In the genomic region with DNA sequence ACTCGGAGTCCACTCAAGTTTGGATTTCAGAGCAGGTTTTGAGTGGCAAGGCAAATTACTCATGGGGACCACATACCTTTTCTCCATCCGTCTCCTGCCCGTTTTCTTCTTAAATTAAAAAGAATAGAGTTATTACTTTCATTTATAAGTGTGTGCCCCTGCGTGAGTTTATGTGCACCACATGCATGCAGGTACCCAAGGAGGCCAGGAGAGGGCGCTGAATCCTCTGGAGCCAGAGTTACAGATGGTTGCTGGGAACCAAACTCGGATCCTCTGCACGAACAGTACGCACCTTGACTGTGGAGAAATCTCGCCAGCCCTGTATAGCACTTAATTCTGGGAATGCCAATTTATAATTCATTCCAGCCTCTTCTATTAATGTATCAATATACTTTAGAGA, we compare ENCODE assay signal across 13 mouse cellular contexts.
"Had no signal": no experiment of that assay in that cellular context is flagged by ENCODE, and none has a peak within 500 bp of the region (broad histone marks: within the 10 kb centered on the region; RNA-seq: fewer than 3 reads in every experiment).

No protein-coding gene starts in this region.

- H3K9me3 ChIP-seq: limb, embryonic 15.5 days; neural tube, embryonic 15.5 days had no signal

- DNase-seq: kidney, adult 11 months; kidney, adult 9 months; kidney, postnatal 10 days; liver, embryonic 13.5 days; liver, postnatal 0 days; lung, postnatal 10 days; thymus, postnatal 36 days had no signal

- H3K4me2 ChIP-seq: limb, embryonic 15.5 days; liver, embryonic 13.5 days; midbrain, embryonic 11.5 days; neural tube, embryonic 15.5 days had no signal

- ATAC-seq: liver, postnatal 0 days; midbrain, embryonic 16.5 days had no signal

- H3K27me3 ChIP-seq: limb, embryonic 15.5 days; liver, embryonic 13.5 days; neural tube, embryonic 15.5 days had no signal

- H3K9ac ChIP-seq: limb, embryonic 15.5 days; liver, embryonic 13.5 days; liver, postnatal 0 days; neural tube, embryonic 15.5 days had no signal

- H3K4me3 ChIP-seq: limb, embryonic 15.5 days; liver, embryonic 13.5 days; neural tube, embryonic 15.5 days had no signal

- H3K4me1 ChIP-seq: liver, embryonic 13.5 days; megakaryocyte, embryonic 14.5 days; neural tube, embryonic 15.5 days had no signal

- H3K27ac ChIP-seq: limb, embryonic 15.5 days; liver, embryonic 13.5 days; macrophage; neural tube, embryonic 15.5 days had no signal

- H3K36me3 ChIP-seq: limb, embryonic 15.5 days; liver, embryonic 13.5 days; neural tube, embryonic 15.5 days had no signal
